Mouse (Mus musculus): ENCODE data around the gene Tjp1. TPM values are rescaled to one million over a fixed set of nuclear protein-coding genes. Genes with fewer than 3 reads are reported as not detected.

Gene Tjp1
- total and polyA plus RNA-seq, 2 experiments from 2014 or later, result 15.0 to 33.9 TPM

GRCm38 (mm10) chr7:65378818-65379565 lies 148.6 kb downstream of the Tjp1 start:
- 39% methylated on average over 9 of the region's 9 CpGs for WGBS
- ATAC-seq (ENCODE audit: insufficient read depth, low read depth), result no peak
- no peaks in the 10 kb centered on the region for H3K9me3 ChIP-seq (replicated peaks; ENCODE audit: control insufficient read depth, low read length)
- H3K36me3 ChIP-seq (replicated peaks; ENCODE audit: control insufficient read depth, insufficient read depth, low read length), result no peaks in the 10 kb centered on the region
- H3K27ac ChIP-seq (ENCODE audit: low read depth), result peak overlapping the region; percentile 70
- TF ChIP-seq CTCF (IDR thresholded peaks at IDR 0.05; ENCODE audit: low read depth), result no peak
- no peak for TF ChIP-seq EP300 (IDR thresholded peaks at IDR 0.05; ENCODE audit: low read depth)
- no peak for DNase-seq (ENCODE audit: low spot score)
- H3K4me1 ChIP-seq (ENCODE audit: control insufficient read depth, insufficient read depth), result peaks cover 30% of the 10 kb centered on the region
- H3K4me3 ChIP-seq (ENCODE audit: low read depth, low read length), result no peak overlapping the region
- no peak overlapping the region for H3K9ac ChIP-seq (replicated peaks; ENCODE audit: low read depth, low read length)
- no peak overlapping the region for H3K4me2 ChIP-seq (ENCODE audit: low read depth, low read length)
- H3K27me3 ChIP-seq (ENCODE audit: control insufficient read depth, insufficient read depth, low read length), result no peaks in the 10 kb centered on the region

GRCm38 (mm10) chr7:65377521-65377920 lies 150.1 kb downstream of the Tjp1 start:
- TF ChIP-seq EP300 (IDR thresholded peaks at IDR 0.05; ENCODE audit: low read depth) (no peak), CTCF (IDR thresholded peaks at IDR 0.05; ENCODE audit: low read depth) (no peak)
- no peak overlapping the region for H3K27ac ChIP-seq (ENCODE audit: low read depth)

GRCm38 (mm10) chr7:65375621-65376020 lies 152.0 kb downstream of the Tjp1 start:
- TF ChIP-seq EP300 (IDR thresholded peaks at IDR 0.05; ENCODE audit: low read depth) (no peak), CTCF (IDR thresholded peaks at IDR 0.05; ENCODE audit: low read depth) (no peak)
- no peaks in the 10 kb centered on the region for H3K9me3 ChIP-seq (replicated peaks; ENCODE audit: control insufficient read depth, low read length)
- no peak for ATAC-seq (ENCODE audit: insufficient read depth, low read depth)

More at GRCm38 (mm10) chr7:65377521-65377920, 150.1 kb downstream of the Tjp1 start:
- no peak for ATAC-seq (ENCODE audit: insufficient read depth, low read depth)
- Histone ChIP-seq H3K27me3 (ENCODE audit: control insufficient read depth, insufficient read depth, low read length) (no peaks in the 10 kb centered on the region), H3K4me2 (ENCODE audit: low read depth, low read length) (no peak overlapping the region), H3K36me3 (replicated peaks; ENCODE audit: control insufficient read depth, insufficient read depth, low read length) (no peaks in the 10 kb centered on the region), H3K4me1 (ENCODE audit: control insufficient read depth, insufficient read depth) (peaks cover 23% of the 10 kb centered on the region), H3K9ac (replicated peaks; ENCODE audit: low read depth, low read length) (no peak overlapping the region), H3K4me3 (ENCODE audit: low read depth, low read length) (no peak overlapping the region), H3K9me3 (replicated peaks; ENCODE audit: control insufficient read depth, low read length) (no peaks in the 10 kb centered on the region)
- no peak for DNase-seq (ENCODE audit: low spot score)
- 89% methylated on average over 3 of the region's 3 CpGs for WGBS

GRCm38 (mm10) chr7:65375176-65375575 lies 152.4 kb downstream of the Tjp1 start:
- 42% methylated on average over 8 of the region's 8 CpGs for WGBS
- no peak overlapping the region for H3K4me2 ChIP-seq (ENCODE audit: low read depth, low read length)
- H3K36me3 ChIP-seq (replicated peaks; ENCODE audit: control insufficient read depth, insufficient read depth, low read length), result no peaks in the 10 kb centered on the region
- H3K4me3 ChIP-seq (ENCODE audit: low read depth, low read length), result no peak overlapping the region
- peaks cover 26% of the 10 kb centered on the region for H3K4me1 ChIP-seq (ENCODE audit: control insufficient read depth, insufficient read depth)
- DNase-seq (ENCODE audit: low spot score) (no peak), ATAC-seq (ENCODE audit: insufficient read depth, low read depth) (peak; percentile 8; the same call in 1 of the 2 replicates)
- H3K27ac ChIP-seq (ENCODE audit: low read depth), result peak overlapping the region; percentile 70
- H3K27me3 ChIP-seq (ENCODE audit: control insufficient read depth, insufficient read depth, low read length), result no peaks in the 10 kb centered on the region
- TF ChIP-seq EP300 (IDR thresholded peaks at IDR 0.05; ENCODE audit: low read depth) (peak; percentile 87; the same call in 1 of the 2 replicates), CTCF (IDR thresholded peaks at IDR 0.05; ENCODE audit: low read depth) (no peak)
- no peak overlapping the region for H3K9ac ChIP-seq (replicated peaks; ENCODE audit: low read depth, low read length)
- H3K9me3 ChIP-seq (replicated peaks; ENCODE audit: control insufficient read depth, low read length), result no peaks in the 10 kb centered on the region

More at GRCm38 (mm10) chr7:65375621-65376020, 152.0 kb downstream of the Tjp1 start:
- no peak overlapping the region for H3K4me3 ChIP-seq (ENCODE audit: low read depth, low read length)
- DNase-seq (ENCODE audit: low spot score), result no peak
- 81% methylated on average over 3 of the region's 3 CpGs for WGBS
- no peaks in the 10 kb centered on the region for H3K27me3 ChIP-seq (ENCODE audit: control insufficient read depth, insufficient read depth, low read length)
- H3K27ac ChIP-seq (ENCODE audit: low read depth), result peak overlapping the region; percentile 43
- H3K4me2 ChIP-seq (ENCODE audit: low read depth, low read length), result no peak overlapping the region
- no peaks in the 10 kb centered on the region for H3K36me3 ChIP-seq (replicated peaks; ENCODE audit: control insufficient read depth, insufficient read depth, low read length)
- no peak overlapping the region for H3K9ac ChIP-seq (replicated peaks; ENCODE audit: low read depth, low read length)
- peaks cover 26% of the 10 kb centered on the region for H3K4me1 ChIP-seq (ENCODE audit: control insufficient read depth, insufficient read depth)

- H3K36me3 ChIP-seq (replicated peaks; ENCODE audit: control insufficient read depth, insufficient read depth, low read length), result no peaks in the 10 kb centered on the region
- no peak overlapping the region for H3K4me2 ChIP-seq (ENCODE audit: low read depth, low read length)
- peak overlapping the region; percentile 59 for H3K27ac ChIP-seq (ENCODE audit: low read depth)
- 57% methylated on average over 8 of the region's 8 CpGs for WGBS
- no peak overlapping the region for H3K4me3 ChIP-seq (ENCODE audit: low read depth, low read length)
- TF ChIP-seq CTCF (IDR thresholded peaks at IDR 0.05; ENCODE audit: low read depth), result no peak
- TF ChIP-seq EP300 (IDR thresholded peaks at IDR 0.05; ENCODE audit: low read depth), result no peak
- ATAC-seq (ENCODE audit: insufficient read depth, low read depth), result no peak
- no peak for DNase-seq (ENCODE audit: low spot score)
- H3K9ac ChIP-seq (replicated peaks; ENCODE audit: low read depth, low read length), result no peak overlapping the region
- no peaks in the 10 kb centered on the region for H3K9me3 ChIP-seq (replicated peaks; ENCODE audit: control insufficient read depth, low read length)
- no peaks in the 10 kb centered on the region for H3K27me3 ChIP-seq (ENCODE audit: control insufficient read depth, insufficient read depth, low read length)
- peaks cover 23% of the 10 kb centered on the region for H3K4me1 ChIP-seq (ENCODE audit: control insufficient read depth, insufficient read depth)
Measured at GRCm38 (mm10) chr7:65373336-65373735, 154.2 kb downstream of the Tjp1 start.
